ENCODE assay signal across 21 mouse cellular contexts in the genomic region with DNA sequence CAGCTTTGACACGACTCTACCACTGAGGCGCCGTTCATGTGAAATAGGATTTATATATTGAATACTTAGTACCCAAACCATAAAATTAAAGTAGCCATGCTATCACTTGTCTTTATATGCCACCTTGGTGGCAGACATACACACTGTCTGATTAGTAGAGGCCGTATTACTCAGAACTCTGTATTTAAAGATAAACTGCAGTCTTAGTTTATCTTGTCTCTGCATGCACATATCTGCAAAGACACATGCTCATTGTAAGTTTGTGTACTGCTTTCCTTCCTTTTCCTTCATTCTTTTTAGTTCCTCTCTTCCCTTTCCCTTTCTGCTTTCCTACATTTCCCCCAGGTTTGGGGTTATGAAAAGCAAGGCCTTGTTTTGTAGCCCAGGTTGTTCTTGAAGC. TPM values are rescaled to one million over a fixed set of nuclear protein-coding genes. Genes with fewer than 3 reads are reported as not detected.
DNase-seq lines count a peak whose midpoint lies in the region; ATAC-seq and TF ChIP-seq lines count a peak whose summit lies in the region.
"Had no signal": no experiment of that assay in that cellular context is flagged by ENCODE, and none has a peak within 500 bp of the region (broad histone marks: within the 10 kb centered on the region; RNA-seq: fewer than 3 reads in every experiment).

No protein-coding gene starts in this region.

- H3K27ac ChIP-seq in stomach, embryonic 15.5 days: no peak overlapping the region
- H3K27ac ChIP-seq in stomach, postnatal 0 days (replicated peaks): no peak overlapping the region
- peak overlapping the region; percentile 93 for H3K27ac ChIP-seq in liver, embryonic 15.5 days (replicated peaks)
- H3K27ac ChIP-seq: embryonic facial prominence, embryonic 10.5 days; forebrain, embryonic 15.5 days; hindbrain, embryonic 15.5 days; intestine, embryonic 15.5 days; limb, embryonic 12.5 days had no signal

- H3K9me3 ChIP-seq in stomach, embryonic 15.5 days: no peaks in the 10 kb centered on the region
- H3K9me3 ChIP-seq in stomach, postnatal 0 days (ENCODE audit: control insufficient read depth, low read length): no peaks in the 10 kb centered on the region
- no peaks in the 10 kb centered on the region for H3K9me3 ChIP-seq in liver, embryonic 15.5 days (replicated peaks)
- H3K9me3 ChIP-seq: embryonic facial prominence, embryonic 10.5 days; forebrain, embryonic 15.5 days; hindbrain, embryonic 15.5 days; intestine, embryonic 15.5 days; limb, embryonic 12.5 days had no signal

- peak; percentile 86; the same call in 1 of the 2 replicates for ATAC-seq in stomach, embryonic 15.5 days (ENCODE audit: insufficient read depth, low FRiP score, low read depth)
- no peak for ATAC-seq in stomach, postnatal 0 days (ENCODE audit: low FRiP score, low TSS enrichment)
- ATAC-seq in common myeloid progenitor, adult 5-6 weeks (replicated peaks; ENCODE audit: low read depth, poor library complexity, severe bottlenecking): peak; percentile 65; the same call in 1 of the 2 replicates
- ATAC-seq in liver, embryonic 15.5 days (ENCODE audit: insufficient read depth): peak; percentile 96
- ATAC-seq: activated CD4-positive, CD25-positive, alpha-beta regulatory T cell, adult 4 months; forebrain, embryonic 15.5 days had no signal

- H3K36me3 ChIP-seq in stomach, embryonic 15.5 days: peaks cover 15% of the 10 kb centered on the region; the same call in 1 of the 2 replicates
- peaks cover 5% of the 10 kb centered on the region; the same call in 1 of the 2 replicates for H3K36me3 ChIP-seq in stomach, postnatal 0 days (ENCODE audit: control insufficient read depth, insufficient read depth, low read length)
- peaks cover 55% of the 10 kb centered on the region for H3K36me3 ChIP-seq in liver, embryonic 15.5 days (replicated peaks)

- no peak overlapping the region for H3K4me3 ChIP-seq in stomach, embryonic 15.5 days (replicated peaks)
- H3K4me3 ChIP-seq in stomach, postnatal 0 days (ENCODE audit: low read depth, low read length): no peak overlapping the region
- H3K4me3 ChIP-seq in liver, embryonic 15.5 days (replicated peaks): peak overlapping the region; percentile 26; the same call in 1 of the 2 replicates
- H3K4me3 ChIP-seq: embryonic facial prominence, embryonic 10.5 days; forebrain, embryonic 15.5 days; hindbrain, embryonic 15.5 days; intestine, embryonic 15.5 days; limb, embryonic 12.5 days had no signal

- TF ChIP-seq CTCF in stomach, postnatal 0 days (IDR thresholded peaks at IDR 0.05; ENCODE audit: low read depth): no peak

- no peaks in the 10 kb centered on the region for H3K27me3 ChIP-seq in stomach, embryonic 15.5 days (replicated peaks)
- no peaks in the 10 kb centered on the region for H3K27me3 ChIP-seq in stomach, postnatal 0 days (ENCODE audit: control insufficient read depth, insufficient read depth, low read length)
- H3K27me3 ChIP-seq in liver, embryonic 15.5 days: no peaks in the 10 kb centered on the region
- H3K27me3 ChIP-seq: forebrain, embryonic 15.5 days; hindbrain, embryonic 15.5 days; intestine, embryonic 15.5 days; limb, embryonic 12.5 days had no signal

- TF ChIP-seq EP300 in stomach, postnatal 0 days (optimal IDR thresholded peaks at IDR 0.05): no peak

- WGBS in stomach, embryonic 15.5 days: 89% methylated on average over 4 of the region's 4 CpGs
- 97% methylated on average over 4 of the region's 4 CpGs for WGBS in stomach, postnatal 0 days
- WGBS in liver, embryonic 15.5 days (ENCODE audit: insufficient replicate concordance): 49% methylated on average over 4 of the region's 4 CpGs

- no peak for DNase-seq in stomach, postnatal 0 days (ENCODE audit: low spot score)
- no peak for DNase-seq in retina, embryonic 14.5 days (ENCODE audit: low spot score)
- DNase-seq in frontal cortex, adult 2 months (ENCODE audit: extremely low spot score in 1 of 2, low spot score in 1 of 2): no peak
- DNase-seq in spleen, postnatal 14 days (ENCODE audit: low spot score in 2 of 2): no peak
- DNase-seq: adrenal gland, postnatal 14 days; cerebellum, adult 2 months; cerebellum, postnatal 36 days; heart, postnatal 4 days; kidney, postnatal 36 days; lung, embryonic 14.5 days; lung, postnatal 4 days; midbrain, embryonic 14.5 days had no signal

- no peak overlapping the region for H3K4me2 ChIP-seq in stomach, embryonic 15.5 days
- H3K4me2 ChIP-seq in stomach, postnatal 0 days (replicated peaks; ENCODE audit: low read depth): no peak overlapping the region
- peak overlapping the region; percentile 64 for H3K4me2 ChIP-seq in liver, embryonic 15.5 days
- H3K4me2 ChIP-seq: forebrain, embryonic 15.5 days; hindbrain, embryonic 15.5 days; intestine, embryonic 15.5 days; limb, embryonic 12.5 days; lung, embryonic 14.5 days had no signal

- no peak overlapping the region for H3K9ac ChIP-seq in stomach, embryonic 15.5 days
- no peak overlapping the region for H3K9ac ChIP-seq in stomach, postnatal 0 days (ENCODE audit: low read length)
- peak overlapping the region; percentile 30; the same call in 1 of the 2 replicates for H3K9ac ChIP-seq in liver, embryonic 15.5 days
- H3K9ac ChIP-seq: forebrain, embryonic 15.5 days; hindbrain, embryonic 15.5 days; intestine, embryonic 15.5 days; limb, embryonic 12.5 days; lung, embryonic 14.5 days had no signal

- no peaks in the 10 kb centered on the region for H3K4me1 ChIP-seq in stomach, embryonic 15.5 days
- H3K4me1 ChIP-seq in stomach, postnatal 0 days (replicated peaks; ENCODE audit: control insufficient read depth, insufficient read depth): no peaks in the 10 kb centered on the region
- peaks cover 42% of the 10 kb centered on the region for H3K4me1 ChIP-seq in liver, embryonic 15.5 days (replicated peaks)
- H3K4me1 ChIP-seq: embryonic facial prominence, embryonic 10.5 days; forebrain, embryonic 15.5 days; hindbrain, embryonic 15.5 days; intestine, embryonic 15.5 days; limb, embryonic 12.5 days had no signal

RNA-seq across cellular contexts. Expression of gene Tmem33, which starts 20.0 kb away (rescaled TPM):
- polyA plus RNA-seq in stomach, embryonic 15.5 days (2015; fragmentation: Nextera tagmentation; extraction: Ambion mirVana): 91.6 and 98.1 TPM in 2 replicates
- 98.1 and 106 TPM in 2 replicates for polyA plus RNA-seq in stomach, postnatal 0 days (2015; fragmentation: Nextera tagmentation; extraction: Ambion mirVana)
- total RNA-seq in common myeloid progenitor, adult 5-6 weeks (2017): 35.6 and 56.3 TPM in 2 replicates
- 78.7 and 79.7 TPM in 2 replicates for polyA plus RNA-seq in liver, embryonic 15.5 days (2015; fragmentation: Nextera tagmentation; extraction: Ambion mirVana)
- 49.0 and 58.1 TPM in 2 replicates for polyA plus RNA-seq in frontal cortex, adult 2 months (2012; rRNA removed)

RNA-seq across cellular contexts. Expression of gene Slc30a9, which starts 26.4 kb away (rescaled TPM):
- polyA plus RNA-seq in stomach, embryonic 15.5 days (2015; fragmentation: Nextera tagmentation; extraction: Ambion mirVana): 88.2 and 91.1 TPM in 2 replicates
- polyA plus RNA-seq in stomach, postnatal 0 days (2015; fragmentation: Nextera tagmentation; extraction: Ambion mirVana): 54.0 and 56.2 TPM in 2 replicates
- total RNA-seq in common myeloid progenitor, adult 5-6 weeks (2017): 25.6 and 27.5 TPM in 2 replicates
- 52.7 and 53.4 TPM in 2 replicates for polyA plus RNA-seq in liver, embryonic 15.5 days (2015; fragmentation: Nextera tagmentation; extraction: Ambion mirVana)
- polyA plus RNA-seq in frontal cortex, adult 2 months (2012; rRNA removed): 118 and 126 TPM in 2 replicates
